Mouse (Mus musculus): ENCODE data around the gene Ces1e. TPM values are rescaled to one million over a fixed set of nuclear protein-coding genes. Genes with fewer than 3 reads are reported as not detected.
"Not testable (repeated sequence)": the region's sequence is repeated elsewhere in the genome, so short reads cannot be mapped to it uniquely, and the experiment has no call there.

Gene Ces1e
- total and polyA plus RNA-seq, 3 experiments = not detected

GRCm38 (mm10) chr8:93211091-93211490 is 18.3 kb downstream of the Ces1e start:
- no peak for DNase-seq (ENCODE audit: low read depth, low spot score)
- TF ChIP-seq MEF2A (IDR thresholded peaks at IDR 0.05; ENCODE audit: extremely low read depth, insufficient replicate concordance, low read depth, low read length, poor library complexity, severe bottlenecking) (no peak), POLR2AphosphoS5 (IDR thresholded peaks at IDR 0.05; ENCODE audit: borderline replicate concordance, low read depth, low read length) (no peak), CTCF (IDR thresholded peaks at IDR 0.05 in 2 of 3, conservative IDR thresholded peaks at IDR 0.05 in 1 of 3; ENCODE audit: control insufficient read depth in 1 of 3, insufficient read depth in 1 of 3, low read depth in 2 of 3, low read length in 3 of 3, poor library complexity in 1 of 3, severe bottlenecking in 1 of 3) (no peak), E2F4 (IDR thresholded peaks at IDR 0.05; ENCODE audit: borderline replicate concordance, low read depth, low read length) (no peak), ZC3H11A (IDR thresholded peaks at IDR 0.05; ENCODE audit: low read depth, low read length) (no peak), UBTF (IDR thresholded peaks at IDR 0.05; ENCODE audit: borderline replicate concordance, insufficient read depth, low read depth, low read length) (no peak), USF1 (IDR thresholded peaks at IDR 0.05; ENCODE audit: low read depth, low read length) (no peak), MAFK (IDR thresholded peaks at IDR 0.05; ENCODE audit: borderline replicate concordance, low read depth, low read length) (no peak), ETS1 (IDR thresholded peaks at IDR 0.05; ENCODE audit: low read depth, low read length) (no peak), MYB (IDR thresholded peaks at IDR 0.05; ENCODE audit: low read depth, low read length) (no peak), MAZ (IDR thresholded peaks at IDR 0.05; ENCODE audit: low read depth, low read length) (no peak), TAL1 (IDR thresholded peaks at IDR 0.05; ENCODE audit: low read length) (no peak), NRF1 (IDR thresholded peaks at IDR 0.05; ENCODE audit: insufficient read depth, low read depth, low read length, poor library complexity, severe bottlenecking) (no peak), GABPA (IDR thresholded peaks at IDR 0.05; ENCODE audit: low read depth, low read length) (no peak), TCF12 (IDR thresholded peaks at IDR 0.05; ENCODE audit: low read depth, low read length) (no peak), BHLHE40 (IDR thresholded peaks at IDR 0.05; ENCODE audit: borderline replicate concordance, low read depth, low read length) (no peak), CHD2 (IDR thresholded peaks at IDR 0.05; ENCODE audit: low read length) (no peak)
- no peaks in the 10 kb centered on the region for H3K36me3 ChIP-seq (ENCODE audit: control insufficient read depth in 1 of 2, insufficient read depth in 2 of 2, low read length in 2 of 2)

GRCm38 (mm10) chr8:93199146-93199545 is 30.3 kb downstream of the Ces1e start:
- H3K4me1 ChIP-seq (ENCODE audit: control insufficient read depth in 1 of 2, insufficient read depth in 2 of 2, low read length in 2 of 2); H3K36me3 ChIP-seq (ENCODE audit: control insufficient read depth in 1 of 2, insufficient read depth in 2 of 2, low read length in 2 of 2); H3K9ac ChIP-seq (ENCODE audit: control insufficient read depth, low read depth, low read length, poor library complexity, severe bottlenecking); H3K9me3 ChIP-seq (replicated peaks; ENCODE audit: insufficient read depth, low read length); H3K27me3 ChIP-seq (ENCODE audit: control insufficient read depth in 1 of 2, insufficient read depth in 2 of 2, low read length in 2 of 2); H3K27ac ChIP-seq (ENCODE audit: control insufficient read depth, low read depth, low read length); DNase-seq (ENCODE audit: low read depth, low spot score); H3K79me2 ChIP-seq (ENCODE audit: control insufficient read depth, insufficient read depth, low read length, poor library complexity); H3K4me3 ChIP-seq (ENCODE audit: control insufficient read depth in 1 of 2, insufficient read depth in 1 of 2, low read depth in 2 of 2, low read length in 2 of 2): not testable (repeated sequence)

More at GRCm38 (mm10) chr8:93211091-93211490, 18.3 kb downstream of the Ces1e start:
- Histone ChIP-seq H3K9ac (ENCODE audit: control insufficient read depth, low read depth, low read length, poor library complexity, severe bottlenecking) (no peak overlapping the region), H3K27ac (ENCODE audit: control insufficient read depth, low read depth, low read length) (no peak overlapping the region), H3K27me3 (ENCODE audit: control insufficient read depth in 1 of 2, insufficient read depth in 2 of 2, low read length in 2 of 2) (no peaks in the 10 kb centered on the region), H3K4me3 (ENCODE audit: control insufficient read depth in 1 of 2, insufficient read depth in 1 of 2, low read depth in 2 of 2, low read length in 2 of 2) (no peak overlapping the region), H3K9me3 (replicated peaks; ENCODE audit: insufficient read depth, low read length) (no peaks in the 10 kb centered on the region), H3K79me2 (ENCODE audit: control insufficient read depth, insufficient read depth, low read length, poor library complexity) (no peaks in the 10 kb centered on the region), H3K4me1 (ENCODE audit: control insufficient read depth in 1 of 2, insufficient read depth in 2 of 2, low read length in 2 of 2) (no peaks in the 10 kb centered on the region)
